Comparison of ENCODE assay signal across 9 mouse cellular contexts in the genomic region with DNA sequence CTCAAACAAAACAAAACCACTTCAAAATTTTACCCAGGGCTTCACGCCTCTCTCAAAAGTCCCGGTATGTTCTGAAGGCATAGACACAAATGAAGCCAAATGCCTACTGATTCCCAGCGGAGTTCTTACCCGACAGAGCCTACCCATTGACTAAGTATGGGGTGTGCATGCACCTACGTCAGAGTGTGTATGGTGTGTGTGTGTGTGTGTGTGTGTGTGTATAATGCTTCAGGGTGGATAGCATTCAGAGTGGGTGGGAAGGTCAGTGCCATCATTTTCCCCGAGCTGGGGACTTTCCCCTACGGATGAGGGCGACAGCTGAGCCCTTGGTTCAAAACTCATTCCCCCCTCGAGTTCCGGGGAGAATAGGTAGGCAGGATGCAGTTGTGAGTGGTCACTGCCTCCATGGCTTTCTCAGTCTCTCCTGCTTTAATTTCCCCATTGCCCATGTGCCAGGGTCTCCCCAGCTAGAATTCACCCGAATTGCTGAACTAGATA. TPM values are rescaled to one million over a fixed set of nuclear protein-coding genes. Genes with fewer than 3 reads are reported as not detected.
DNase-seq lines count a peak whose midpoint lies in the region; ATAC-seq and TF ChIP-seq lines count a peak whose summit lies in the region.
"Had no signal": no experiment of that assay in that cellular context is flagged by ENCODE, and none has a peak within 500 bp of the region (broad histone marks: within the 10 kb centered on the region; RNA-seq: fewer than 3 reads in every experiment).

No protein-coding gene starts in this region.

- peak overlapping the region; percentile 95 for H3K4me2 ChIP-seq in heart, embryonic 14.5 days (ENCODE audit: low read length)

- TF ChIP-seq POLR2A in ES-Bruce4 (IDR thresholded peaks at IDR 0.05; ENCODE audit: insufficient read depth, low read length): no peak

- no peak overlapping the region for H3K4me3 ChIP-seq in heart, embryonic 14.5 days (ENCODE audit: control insufficient read depth in 1 of 2, insufficient read depth in 1 of 2, low read depth in 1 of 2, low read length in 2 of 2)
- H3K4me3 ChIP-seq in ES-Bruce4 (ENCODE audit: low read depth, low read length): no peak overlapping the region
- peak overlapping the region; percentile 56 for H3K4me3 ChIP-seq in hindbrain, embryonic 10.5 days
- H3K4me3 ChIP-seq in midbrain, embryonic 10.5 days: peak overlapping the region; percentile 61

- H3K4me1 ChIP-seq in heart, embryonic 14.5 days (ENCODE audit: control insufficient read depth in 2 of 2, insufficient read depth in 2 of 2, low read length in 2 of 2): peaks cover 19 to 21% of the 10 kb centered on the region in 2 experiments
- H3K4me1 ChIP-seq in ES-Bruce4 (ENCODE audit: control insufficient read depth, insufficient read depth, low read length): peaks cover 2% of the 10 kb centered on the region
- peaks cover 42% of the 10 kb centered on the region for H3K4me1 ChIP-seq in hindbrain, embryonic 10.5 days (replicated peaks)
- peaks cover 38% of the 10 kb centered on the region for H3K4me1 ChIP-seq in midbrain, embryonic 10.5 days

- no peaks in the 10 kb centered on the region for H3K27me3 ChIP-seq in heart, embryonic 14.5 days (ENCODE audit: control insufficient read depth, insufficient read depth, low read length)
- no peaks in the 10 kb centered on the region for H3K27me3 ChIP-seq in ES-Bruce4 (ENCODE audit: control insufficient read depth, insufficient read depth, low read length, poor library complexity, severe bottlenecking)
- no peaks in the 10 kb centered on the region for H3K27me3 ChIP-seq in hindbrain, embryonic 10.5 days (ENCODE audit: insufficient read depth, poor library complexity, severe bottlenecking)
- H3K27me3 ChIP-seq in midbrain, embryonic 10.5 days (ENCODE audit: low read depth, poor library complexity, severe bottlenecking): peaks cover 15% of the 10 kb centered on the region

- H3K36me3 ChIP-seq in heart, embryonic 14.5 days (ENCODE audit: control insufficient read depth, insufficient read depth, low read length): no peaks in the 10 kb centered on the region
- no peaks in the 10 kb centered on the region for H3K36me3 ChIP-seq in ES-Bruce4 (ENCODE audit: control insufficient read depth, insufficient read depth, low read length, poor library complexity, severe bottlenecking)
- no peaks in the 10 kb centered on the region for H3K36me3 ChIP-seq in hindbrain, embryonic 10.5 days
- H3K36me3 ChIP-seq in midbrain, embryonic 10.5 days: no peaks in the 10 kb centered on the region

- no peak for ATAC-seq in heart, embryonic 14.5 days (ENCODE audit: insufficient number of reproducible peaks, insufficient read depth, low FRiP score, low read depth)

- H3K9me3 ChIP-seq in heart, embryonic 14.5 days (ENCODE audit: control insufficient read depth, low read length): no peaks in the 10 kb centered on the region
- peaks cover 1% of the 10 kb centered on the region; the same call in 1 of the 2 replicates for H3K9me3 ChIP-seq in ES-Bruce4 (replicated peaks; ENCODE audit: control insufficient read depth, insufficient read depth, low read length, poor library complexity, severe bottlenecking)
- no peaks in the 10 kb centered on the region for H3K9me3 ChIP-seq in hindbrain, embryonic 10.5 days
- H3K9me3 ChIP-seq in midbrain, embryonic 10.5 days (replicated peaks): no peaks in the 10 kb centered on the region

- no peak for TF ChIP-seq EP300 in ES-Bruce4 (IDR thresholded peaks at IDR 0.05; ENCODE audit: insufficient read depth, low read depth, low read length)

- DNase-seq in heart, adult 18-20 months: no peak
- DNase-seq in hindbrain, embryonic 10.5 days (ENCODE audit: low spot score): no peak
- no peak for DNase-seq in midbrain, embryonic 10.5 days (ENCODE audit: low spot score)
- no peak for DNase-seq in adrenal gland, postnatal 10 days
- DNase-seq in kidney, adult 8-10 months: no peak
- DNase-seq in left cerebral cortex, adult 11 months (ENCODE audit: low spot score): no peak

- TF ChIP-seq CTCF in ES-Bruce4 (IDR thresholded peaks at IDR 0.05; ENCODE audit: low read depth, low read length): no peak

- 77% methylated on average over 11 of the region's 11 CpGs for WGBS in heart, embryonic 14.5 days
- 80% methylated on average over 11 of the region's 11 CpGs for WGBS in hindbrain, embryonic 10.5 days
- WGBS in midbrain, embryonic 10.5 days: 76% methylated on average over 11 of the region's 11 CpGs

- H3K27ac ChIP-seq in heart, embryonic 14.5 days (replicated peaks in 1 of 2; ENCODE audit: control insufficient read depth in 1 of 2, insufficient read depth in 1 of 2, low read depth in 2 of 2, low read length in 2 of 2): peak overlapping the region; percentile 60 to 86
- H3K27ac ChIP-seq in ES-Bruce4 (ENCODE audit: insufficient read depth, low read length): peak overlapping the region; percentile 77
- H3K27ac ChIP-seq in hindbrain, embryonic 10.5 days: peak overlapping the region; percentile 92
- H3K27ac ChIP-seq in midbrain, embryonic 10.5 days (replicated peaks): peak overlapping the region; percentile 92

- H3K9ac ChIP-seq in heart, embryonic 14.5 days (ENCODE audit: low read length): no peak overlapping the region
- 0 out of 2 replicates have a peak overlapping the region, but pooled peaks have one; percentile 17 for H3K9ac ChIP-seq in ES-Bruce4 (ENCODE audit: low read depth, poor library complexity, severe bottlenecking)

RNA-seq across cellular contexts. Expression of gene Scd2, which starts 44.6 kb away (rescaled TPM):
- polyA plus RNA-seq in heart, embryonic 14.5 days (2014; fragmentation: Nextera tagmentation; extraction: Ambion mirVana): 139 and 146 TPM in 2 replicates
- total RNA-seq in heart, adult 18-20 months (2021): 1 to 10 TPM; 9.1 to 9.4 TPM
- 329 and 359 TPM in 2 replicates for polyA plus RNA-seq in ES-Bruce4 (2011; ENCODE audit: insufficient read depth, insufficient read length, low read depth, missing spikeins)
- polyA plus RNA-seq in hindbrain, embryonic 10.5 days (2016; fragmentation: Nextera tagmentation; extraction: Ambion mirVana): 333 and 352 TPM in 2 replicates
- 326 and 382 TPM in 2 replicates for polyA plus RNA-seq in midbrain, embryonic 10.5 days (2016; fragmentation: Nextera tagmentation; extraction: Ambion mirVana)
- 100 to 1,000 TPM; 226 to 239 TPM for total RNA-seq in adrenal gland, postnatal 10 days (2021)

RNA-seq across cellular contexts. Expression of gene Scd3, which starts 45.8 kb away (rescaled TPM):
- polyA plus RNA-seq in heart, embryonic 14.5 days (2014; fragmentation: Nextera tagmentation; extraction: Ambion mirVana): 0.32 TPM in 1 of 2 replicates, not detected in the other
- not detected for total RNA-seq in heart, adult 18-20 months (2021)
- 2.0 and 3.3 TPM in 2 replicates for polyA plus RNA-seq in ES-Bruce4 (2011; ENCODE audit: insufficient read depth, insufficient read length, low read depth, missing spikeins)
- polyA plus RNA-seq in hindbrain, embryonic 10.5 days (2016; fragmentation: Nextera tagmentation; extraction: Ambion mirVana): 0.52 and 1.1 TPM in 2 replicates
- polyA plus RNA-seq in midbrain, embryonic 10.5 days (2016; fragmentation: Nextera tagmentation; extraction: Ambion mirVana): 0.17 and 0.30 TPM in 2 replicates
- total RNA-seq in adrenal gland, postnatal 10 days (2021): under 1 TPM in 1 of 2 experiments, not detected in 1; 0.21 TPM
- polyA plus RNA-seq: erythroblast, embryonic 14.5 days had no signal

RNA-seq across cellular contexts. Expression of gene Pkd2l1, which starts 56.7 kb away (rescaled TPM):
- polyA plus RNA-seq in heart, embryonic 14.5 days (2014; fragmentation: Nextera tagmentation; extraction: Ambion mirVana): not detected in 2 replicates
- total RNA-seq in heart, adult 18-20 months (2021): not detected
- not detected in 2 replicates for polyA plus RNA-seq in ES-Bruce4 (2011; ENCODE audit: insufficient read depth, insufficient read length, low read depth, missing spikeins)
- 0.29 and 0.34 TPM in 2 replicates for polyA plus RNA-seq in hindbrain, embryonic 10.5 days (2016; fragmentation: Nextera tagmentation; extraction: Ambion mirVana)
- polyA plus RNA-seq in midbrain, embryonic 10.5 days (2016; fragmentation: Nextera tagmentation; extraction: Ambion mirVana): 0.15 TPM in 1 of 2 replicates, not detected in the other
- not detected for total RNA-seq in adrenal gland, postnatal 10 days (2021)
- polyA plus RNA-seq: erythroblast, embryonic 14.5 days had no signal

Comparison
In these comparisons a context has a peak if more than half of its experiments do, and no peak if none do; other contexts are left out.
1. H3K4me3 ChIP-seq: peak in hindbrain, embryonic 10.5 days (single experiment) and midbrain, embryonic 10.5 days (single experiment); none in heart, embryonic 14.5 days (0 of 2) and ES-Bruce4 (single experiment).
2. Peak in every context shown above with its lines, with median percentiles within 50 percentile points of each other: H3K27ac ChIP-seq.